Mouse (Mus musculus) MEL (cell line): ENCODE measurements around the gene Fam213b. TPM values are rescaled to one million over a fixed set of nuclear protein-coding genes. Genes with fewer than 3 reads are reported as not detected.

Source experiments
- DNase-seq: peaks from one replicate; pipeline ENCODE4 v3.0.0; 2011; ENCODE audit warnings: low read depth, low spot score
- H3K27ac ChIP-seq: 2 replicates; pipeline ENCODE4 v1.5.1; 2012; ENCODE audit warnings: low read depth, mild to moderate bottlenecking, control low read depth, low read length, moderate library complexity; ENCODE audit not compliant: control insufficient read depth
- H3K27me3 ChIP-seq, 2 experiments: fragments of 150-350 bp in 1 of 2; sonication (generic) in 1 of 2; 2 replicates each; pipeline ENCODE4 v1.6.1; 2012; ENCODE audit warnings: low read length in 2 of 2, mild to moderate bottlenecking in 2 of 2, improper control_type of control experiment in 1 of 2, moderate library complexity in 1 of 2; ENCODE audit not compliant: insufficient read depth in 2 of 2, control insufficient read depth in 1 of 2
- H3K36me3 ChIP-seq, 2 experiments: 2 replicates each; pipeline ENCODE4 v1.6.1; 2012 to 2014; ENCODE audit warnings: low read length in 2 of 2, improper control_type of control experiment in 1 of 2, inconsistent platforms in 1 of 2, mild to moderate bottlenecking in 1 of 2; ENCODE audit not compliant: insufficient read depth in 2 of 2, control insufficient read depth in 1 of 2
- H3K4me1 ChIP-seq, 2 experiments: fragments of 150-350 bp in 1 of 2; sonication (generic) in 1 of 2; 2 replicates each; pipeline ENCODE4 v1.6.1; 2012; ENCODE audit warnings: low read length in 2 of 2, improper control_type of control experiment in 1 of 2, mild to moderate bottlenecking in 1 of 2; ENCODE audit not compliant: insufficient read depth in 2 of 2, control insufficient read depth in 1 of 2
- H3K4me3 ChIP-seq, 2 experiments: fragments of 150-350 bp in 1 of 2; sonication (generic) in 1 of 2; 2 replicates each; pipeline ENCODE4 v1.5.1; 2012; ENCODE audit warnings: low read depth in 2 of 2, low read length in 2 of 2, mild to moderate bottlenecking in 2 of 2, moderate library complexity in 2 of 2, control low read depth in 1 of 2, improper control_type of control experiment in 1 of 2; ENCODE audit not compliant: control insufficient read depth in 1 of 2, insufficient read depth in 1 of 2
- H3K79me2 ChIP-seq: 2 replicates; pipeline ENCODE4 v1.6.1; 2012; ENCODE audit warnings: mild to moderate bottlenecking, low read length, moderate library complexity; ENCODE audit not compliant: control insufficient read depth, poor library complexity, insufficient read depth
- H3K9ac ChIP-seq: 2 replicates; pipeline ENCODE4 v1.6.1; 2012; ENCODE audit warnings: low read depth, mild to moderate bottlenecking, control low read depth, low read length, moderate library complexity; ENCODE audit not compliant: control insufficient read depth, poor library complexity, severe bottlenecking
- H3K9me3 ChIP-seq: fragments of 150-350 bp; sonication (generic); replicated peaks from 2 replicates; pipeline ENCODE4 v1.6.1; 2012; ENCODE audit warnings: mild to moderate bottlenecking, low read length, improper control_type of control experiment, moderate library complexity; ENCODE audit not compliant: insufficient read depth
- BHLHE40 ChIP-seq: IDR thresholded peaks from 2 replicates; pipeline ENCODE4 v1.6.1; 2012; ENCODE audit warnings: low read depth, mild to moderate bottlenecking, inconsistent platforms, low read length, improper control_type of control experiment, borderline replicate concordance
- CHD2 ChIP-seq: IDR thresholded peaks from 2 replicates; pipeline ENCODE4 v1.6.1; 2011; ENCODE audit warnings: low read length, improper control_type of control experiment
- CTCF ChIP-seq, 3 experiments: IDR thresholded peaks in 2 of 3; conservative IDR thresholded peaks in 1 of 3; 2 replicates each; pipeline ENCODE4 v1.5.1; 2011 to 2012; ENCODE audit warnings: low read length in 3 of 3, low read depth in 2 of 3, mild to moderate bottlenecking in 2 of 3, improper control_type of control experiment in 1 of 3, inconsistent platforms in 1 of 3, mixed read lengths in 1 of 3, moderate library complexity in 1 of 3; ENCODE audit not compliant: control insufficient read depth in 1 of 3, insufficient read depth in 1 of 3, poor library complexity in 1 of 3, severe bottlenecking in 1 of 3
- GABPA ChIP-seq: IDR thresholded peaks from 2 replicates; pipeline ENCODE4 v1.6.1; 2012; ENCODE audit warnings: low read depth, mild to moderate bottlenecking, inconsistent platforms, low read length, improper control_type of control experiment, moderate library complexity
- GATA1 ChIP-seq: IDR thresholded peaks from 2 replicates; pipeline ENCODE4 v1.6.1; 2011; ENCODE audit warnings: low read depth, low read length, improper control_type of control experiment
- JUND ChIP-seq: IDR thresholded peaks from 2 replicates; pipeline ENCODE4 v1.6.1; 2011; ENCODE audit warnings: low read depth, mild to moderate bottlenecking, improper control_type of control experiment, low read length
- MAFK ChIP-seq: IDR thresholded peaks from 2 replicates; pipeline ENCODE4 v1.6.1; 2011; ENCODE audit warnings: low read depth, mild to moderate bottlenecking, low read length, improper control_type of control experiment, borderline replicate concordance
- MAX ChIP-seq: IDR thresholded peaks from 2 replicates; pipeline ENCODE4 v1.6.1; 2011; ENCODE audit warnings: low read length, improper control_type of control experiment
- MXI1 ChIP-seq: IDR thresholded peaks from 2 replicates; pipeline ENCODE4 v1.6.1; 2011; ENCODE audit warnings: mild to moderate bottlenecking, low read depth, low read length, improper control_type of control experiment
- MYC ChIP-seq: IDR thresholded peaks from 2 replicates; pipeline ENCODE4 v1.6.1; 2011; ENCODE audit warnings: low read depth, mild to moderate bottlenecking, low read length, improper control_type of control experiment, moderate library complexity
- NELFE ChIP-seq: IDR thresholded peaks from 2 replicates; pipeline ENCODE4 v1.6.1; 2011; ENCODE audit warnings: low read depth, low read length, improper control_type of control experiment
- POLR2A ChIP-seq, 2 experiments: IDR thresholded peaks; 2 replicates each; pipeline ENCODE4 v1.6.1; 2011 to 2012; ENCODE audit warnings: low read length in 2 of 2, mild to moderate bottlenecking in 2 of 2, control low read depth in 1 of 2, improper control_type of control experiment in 1 of 2, low read depth in 1 of 2, moderate library complexity in 1 of 2; ENCODE audit not compliant: control insufficient read depth in 1 of 2, insufficient read depth in 1 of 2, poor library complexity in 1 of 2
- POLR2AphosphoS2 ChIP-seq: IDR thresholded peaks from 2 replicates; pipeline ENCODE4 v1.6.1; 2011; ENCODE audit warnings: low read length, improper control_type of control experiment
- POLR2AphosphoS5 ChIP-seq: IDR thresholded peaks from 2 replicates; pipeline ENCODE4 v1.6.1; 2012; ENCODE audit warnings: low read depth, borderline replicate concordance, mild to moderate bottlenecking, inconsistent platforms, low read length, moderate library complexity, mixed read lengths
- RAD21 ChIP-seq: IDR thresholded peaks from 2 replicates; pipeline ENCODE4 v1.6.1; 2011; ENCODE audit warnings: mild to moderate bottlenecking, low read depth, low read length, improper control_type of control experiment
- SIN3A ChIP-seq: IDR thresholded peaks from 2 replicates; pipeline ENCODE4 v1.6.1; 2012; ENCODE audit warnings: low read length, improper control_type of control experiment, inconsistent platforms
- SMC3 ChIP-seq: IDR thresholded peaks from 2 replicates; pipeline ENCODE4 v1.6.1; 2011; ENCODE audit warnings: low read depth, low read length, improper control_type of control experiment
- TAL1 ChIP-seq: IDR thresholded peaks from 2 replicates; pipeline ENCODE4 v1.6.1; 2012; ENCODE audit warnings: mild to moderate bottlenecking, inconsistent platforms, low read length, moderate library complexity, mixed read lengths
- TBP ChIP-seq: IDR thresholded peaks from 2 replicates; pipeline ENCODE4 v1.8.0; 2011; ENCODE audit warnings: low read depth, low read length, improper control_type of control experiment
- UBTF ChIP-seq: IDR thresholded peaks from 2 replicates; pipeline ENCODE4 v1.6.1; 2012; ENCODE audit warnings: low read depth, mild to moderate bottlenecking, inconsistent platforms, low read length, improper control_type of control experiment, moderate library complexity, borderline replicate concordance; ENCODE audit not compliant: insufficient read depth
- USF1 ChIP-seq: IDR thresholded peaks from 2 replicates; pipeline ENCODE4 v1.6.1; 2014; ENCODE audit warnings: low read depth, mild to moderate bottlenecking, inconsistent platforms, low read length, improper control_type of control experiment, moderate library complexity
- USF2 ChIP-seq, 2 experiments: IDR thresholded peaks; 2 replicates each; pipeline ENCODE4 v1.6.1; 2011 to 2012; ENCODE audit warnings: improper control_type of control experiment in 2 of 2, low read length in 2 of 2, borderline replicate concordance in 1 of 2, inconsistent platforms in 1 of 2, low read depth in 1 of 2, mild to moderate bottlenecking in 1 of 2; ENCODE audit not compliant: insufficient read depth in 1 of 2
- ZC3H11A ChIP-seq: IDR thresholded peaks from 2 replicates; pipeline ENCODE4 v1.6.1; 2012; ENCODE audit warnings: low read depth, mild to moderate bottlenecking, inconsistent platforms, low read length, improper control_type of control experiment
- ZKSCAN1 ChIP-seq: IDR thresholded peaks from 2 replicates; pipeline ENCODE4 v1.6.1; 2012; ENCODE audit warnings: low read depth, mild to moderate bottlenecking, inconsistent platforms, low read length, improper control_type of control experiment, moderate library complexity
- ZMIZ1 ChIP-seq: IDR thresholded peaks from 2 replicates; pipeline ENCODE4 v1.6.1; 2012; ENCODE audit warnings: low read depth, mild to moderate bottlenecking, inconsistent platforms, low read length, improper control_type of control experiment, moderate library complexity
- ZNF384 ChIP-seq: IDR thresholded peaks from 2 replicates; pipeline ENCODE4 v1.6.1; 2012; ENCODE audit warnings: low read depth, mild to moderate bottlenecking, inconsistent platforms, low read length, improper control_type of control experiment
- polyA plus RNA-seq, 2 experiments: library from polyadenylated mRNA; stranded (reverse) in 1 of 2; unstranded in 1 of 2; fragments of >175 nt in 1 of 2; fragments of >200 nt in 1 of 2; gene quantifications; 2 replicates each; pipeline versions ENCODE4 v1.2.1 to v1.2.4; 2012; ENCODE audit warnings: low replicate concordance in 2 of 2, low read depth in 1 of 2; ENCODE audit not compliant: insufficient read length in 2 of 2, insufficient read depth in 1 of 2, missing spikeins in 1 of 2
- total RNA-seq: library from RNA; depleted of rRNA; stranded (reverse); fragments of 300-350 nt; gene quantifications from 2 replicates; pipeline ENCODE4 v1.2.3, GENCODE M21; 2012

Gene Fam213b
- total and polyA plus RNA-seq, 3 experiments: not detected

GRCm38 (mm10) chr4:154910606-154911522 is 11.9 kb upstream of the Fam213b start:
- Histone ChIP-seq H3K9me3 (no peaks in the 10 kb centered on the region), H3K36me3 (peaks cover 0 to 13% of the 10 kb centered on the region in 2 experiments; a peak in 2 of 4 replicates), H3K9ac (peak overlapping the region; percentile 53), H3K4me3 (peak overlapping the region in 1 of 2 experiments; percentile 15; a peak in 1 of 4 replicates), H3K27me3 (no peaks in the 10 kb centered on the region), H3K27ac (peak overlapping the region; percentile 75), H3K79me2 (no peaks in the 10 kb centered on the region), H3K4me1 (peaks cover 11 to 26% of the 10 kb centered on the region in 2 experiments)
- peak; percentile 51 for TF ChIP-seq ZNF384
- TF ChIP-seq MAFK: no peak
- TF ChIP-seq MAX: no peak
- peak; percentile 50 for DNase-seq

- DNase-seq: no peak
- no peak overlapping the region for H3K9ac ChIP-seq
- H3K79me2 ChIP-seq: 0 out of 2 replicates have a peak, but pooled peaks cover 1% of the 10 kb centered on the region
- H3K9me3 ChIP-seq: no peaks in the 10 kb centered on the region
- TF ChIP-seq CHD2 (no peak), POLR2AphosphoS5 (no peak), USF1 (no peak), SMC3 (no peak), GABPA (no peak), USF2 (IDR thresholded peaks at IDR 0.05; ENCODE audit: borderline replicate concordance in 1 of 2, insufficient read depth in 1 of 2, low read depth in 1 of 2, low read length in 2 of 2) (no peak), GATA1 (no peak), BHLHE40 (no peak)
- H3K36me3 ChIP-seq: peaks cover 0 to 19% of the 10 kb centered on the region in 2 experiments; a peak in 2 of 4 replicates
- no peak overlapping the region for H3K27ac ChIP-seq
- peaks cover 16 to 31% of the 10 kb centered on the region in 2 experiments for H3K4me1 ChIP-seq
- no peaks in the 10 kb centered on the region for H3K27me3 ChIP-seq
- H3K4me3 ChIP-seq: no peak overlapping the region
These were observed 9.6 kb upstream of the Fam213b start for GRCm38 (mm10) chr4:154908490-154908889.

GRCm38 (mm10) chr4:154907833-154908232 is 8.9 kb upstream of the Fam213b start:
- Histone ChIP-seq H3K79me2 (0 out of 2 replicates have a peak, but pooled peaks cover 1% of the 10 kb centered on the region), H3K4me1 (peaks cover 16 to 31% of the 10 kb centered on the region in 2 experiments), H3K27ac (no peak overlapping the region), H3K4me3 (no peak overlapping the region), H3K9me3 (no peaks in the 10 kb centered on the region), H3K9ac (no peak overlapping the region), H3K36me3 (peaks cover 0 to 19% of the 10 kb centered on the region in 2 experiments; a peak in 2 of 4 replicates), H3K27me3 (no peaks in the 10 kb centered on the region)
- DNase-seq: peak; percentile 84
- no peak for TF ChIP-seq MYC
- TF ChIP-seq TBP: no peak
- TF ChIP-seq POLR2AphosphoS2: no peak
- TF ChIP-seq ZMIZ1: no peak
- TF ChIP-seq UBTF: no peak
- no peak for TF ChIP-seq MXI1
- TF ChIP-seq JUND: no peak
- TF ChIP-seq TAL1: no peak
- TF ChIP-seq SIN3A: peak; percentile 51
- 0 out of 2 replicates have a peak, but pooled peaks have one; percentile 17 for TF ChIP-seq ZC3H11A
- no peak for TF ChIP-seq POLR2A (IDR thresholded peaks at IDR 0.05; ENCODE audit: control insufficient read depth in 1 of 2, insufficient read depth in 1 of 2, low read depth in 1 of 2, low read length in 2 of 2, poor library complexity in 1 of 2)
- no peak for TF ChIP-seq NELFE
- no peak for TF ChIP-seq POLR2AphosphoS5
- peak; percentile 64 for TF ChIP-seq SMC3
- peak; percentile 27 for TF ChIP-seq RAD21
- TF ChIP-seq ZKSCAN1: no peak
- TF ChIP-seq CTCF (IDR thresholded peaks at IDR 0.05 in 2 of 3, conservative IDR thresholded peaks at IDR 0.05 in 1 of 3; ENCODE audit: control insufficient read depth in 1 of 3, insufficient read depth in 1 of 3, low read depth in 2 of 3, low read length in 3 of 3, poor library complexity in 1 of 3, severe bottlenecking in 1 of 3): peak; percentile 65 to 81 (median 80)
